Mouse (Mus musculus): ENCODE data around the gene Igfbp2. TPM values are rescaled to one million over a fixed set of nuclear protein-coding genes. Genes with fewer than 3 reads are reported as not detected.

Igfbp2 gene
- polyA plus RNA-seq, 1 experiment from 2014 or later = 148 TPM

DNA sequence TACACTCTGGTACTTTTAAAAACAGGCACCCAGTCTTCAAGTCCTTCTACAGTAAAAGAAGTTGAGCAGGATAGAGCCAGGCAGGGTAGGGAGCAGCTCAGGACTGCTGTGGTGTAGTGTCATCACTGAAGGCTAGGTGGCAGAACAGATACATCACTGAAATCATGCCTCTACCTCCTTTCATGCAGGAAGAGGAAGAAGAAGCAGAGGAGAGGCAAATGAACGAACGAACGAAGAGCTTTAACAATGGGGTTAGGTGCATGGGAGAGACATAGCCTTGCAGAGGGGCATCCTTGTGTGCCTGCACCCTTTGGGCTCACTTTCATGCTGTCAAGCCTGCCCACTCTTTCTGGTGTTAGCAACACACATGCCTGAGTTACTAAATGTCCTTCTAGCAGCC lies 53.6 kb downstream of the Igfbp2 start:
- no peak overlapping the region for H3K27ac ChIP-seq
- peak overlapping the region; percentile 44 for H3K4me2 ChIP-seq (replicated peaks)

DNA sequence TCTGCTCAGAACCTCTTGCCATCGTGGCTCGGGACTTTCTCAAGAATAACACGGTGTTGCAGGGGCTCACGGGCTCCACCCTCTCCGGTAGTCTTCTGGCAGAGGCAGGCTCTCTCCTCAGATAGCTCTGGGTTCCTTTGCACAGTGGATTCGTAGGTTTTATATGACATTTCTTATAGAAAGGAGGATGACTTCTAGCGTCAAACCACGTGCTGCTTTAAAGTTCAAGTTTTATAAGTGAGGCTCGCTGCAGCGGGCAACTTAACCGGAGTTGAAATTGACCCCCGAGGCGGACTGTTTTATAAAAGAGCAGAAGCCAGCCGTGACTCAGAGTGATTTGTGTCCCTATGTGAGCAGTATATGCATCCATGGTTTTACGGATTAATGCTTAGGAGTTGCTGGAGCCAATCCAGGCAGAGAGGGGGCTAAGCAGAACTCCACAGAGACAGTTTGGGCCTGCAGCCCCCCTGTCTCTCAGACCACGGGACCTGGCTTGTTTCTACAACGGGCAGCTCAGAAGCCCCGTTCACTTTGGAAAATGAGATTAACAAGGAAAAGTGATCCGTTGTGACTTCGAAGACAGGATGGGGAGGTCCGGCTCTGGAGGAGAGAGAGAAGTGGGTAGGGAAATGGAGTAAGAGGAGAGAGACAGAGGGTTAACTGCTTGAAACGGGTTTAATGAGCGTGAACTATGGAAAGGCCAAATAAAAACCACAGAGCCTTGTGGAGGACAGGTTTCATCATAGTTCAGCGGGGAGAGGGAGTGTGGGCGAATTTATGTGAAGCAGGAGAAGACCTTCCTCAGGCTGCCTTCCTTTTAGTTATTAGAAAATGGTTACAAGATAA lies 54.4 kb downstream of the Igfbp2 start:
- peak overlapping the region; percentile 5; the same call in 1 of the 2 replicates for H3K27ac ChIP-seq
- peaks cover 18% of the 10 kb centered on the region for H3K4me1 ChIP-seq (replicated peaks)
- 40% methylated on average over 25 of the region's 25 CpGs for WGBS
- no peaks in the 10 kb centered on the region for H3K9me3 ChIP-seq
- no peak overlapping the region for H3K9ac ChIP-seq
- no peaks in the 10 kb centered on the region for H3K27me3 ChIP-seq (replicated peaks)
- H3K4me3 ChIP-seq (replicated peaks) = no peak overlapping the region
- no peak for ATAC-seq
- H3K4me2 ChIP-seq (replicated peaks) = peak overlapping the region; percentile 44
- no peaks in the 10 kb centered on the region for H3K36me3 ChIP-seq

More for the DNA sequence above, 53.6 kb downstream of the Igfbp2 start:
- Histone ChIP-seq H3K27me3 (replicated peaks) (no peaks in the 10 kb centered on the region), H3K36me3 (no peaks in the 10 kb centered on the region), H3K9me3 (no peaks in the 10 kb centered on the region), H3K4me1 (replicated peaks) (peaks cover 21% of the 10 kb centered on the region), H3K4me3 (replicated peaks) (no peak overlapping the region), H3K9ac (no peak overlapping the region)
- 4% methylated on average over 3 of the region's 3 CpGs for WGBS
- ATAC-seq = peak; percentile 62

DNA sequence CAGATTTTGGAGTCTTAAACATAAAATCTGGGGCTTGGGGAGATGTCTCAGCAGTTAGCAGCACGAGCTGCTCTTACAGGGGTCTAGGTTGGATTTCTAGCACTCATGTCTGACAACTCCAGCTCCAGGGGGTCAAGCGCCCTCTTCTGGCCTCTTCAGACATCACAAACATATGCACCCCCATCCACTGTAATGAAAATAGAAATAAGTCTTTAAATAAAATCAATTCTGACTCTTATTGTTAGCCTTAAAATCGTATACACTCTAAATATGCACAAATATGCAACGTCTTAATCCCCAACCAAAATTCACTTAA lies 55.0 kb downstream of the Igfbp2 start:
- Histone ChIP-seq H3K36me3 (no peaks in the 10 kb centered on the region), H3K4me3 (replicated peaks) (no peak overlapping the region), H3K4me1 (replicated peaks) (peaks cover 14% of the 10 kb centered on the region), H3K9me3 (no peaks in the 10 kb centered on the region), H3K27ac (0 out of 2 replicates have a peak overlapping the region, but pooled peaks have one; percentile 5), H3K4me2 (replicated peaks) (no peak overlapping the region), H3K9ac (no peak overlapping the region), H3K27me3 (replicated peaks) (no peaks in the 10 kb centered on the region)
- ATAC-seq = no peak
- 60% methylated on average over 4 of the region's 4 CpGs for WGBS

DNA sequence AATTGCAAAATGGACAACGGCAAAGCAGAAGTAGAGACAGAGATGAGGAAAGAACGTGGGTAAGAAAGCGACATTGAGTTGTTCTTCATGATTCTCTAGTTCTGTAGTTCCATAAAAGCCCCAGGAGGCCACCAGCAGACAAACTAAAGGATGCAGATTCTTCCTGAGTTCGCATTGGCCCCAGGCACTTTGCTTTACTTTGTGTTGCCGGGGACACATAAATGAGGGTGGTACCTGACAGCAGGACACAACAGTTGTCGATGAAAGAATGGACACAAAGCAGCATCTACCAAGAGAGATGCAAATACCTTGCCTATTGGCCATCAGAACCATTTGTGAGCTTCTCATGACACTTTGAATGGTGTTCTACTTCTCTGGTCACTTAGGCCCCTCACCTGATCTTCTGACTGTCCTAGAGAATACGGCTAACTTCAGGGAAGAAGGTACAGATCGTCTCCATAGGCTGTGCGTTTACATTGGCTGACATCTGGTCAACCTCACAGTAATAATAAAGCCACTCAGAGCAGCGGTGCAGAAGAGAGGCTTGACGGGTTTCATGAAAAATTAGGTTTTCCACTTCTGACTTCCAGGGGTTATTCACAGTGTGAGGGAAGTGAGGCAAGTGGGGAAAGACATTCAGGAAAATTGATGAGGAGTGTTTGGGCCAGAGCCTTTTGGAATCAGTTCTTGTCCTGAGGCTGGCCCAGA lies 61.0 kb downstream of the Igfbp2 start:
- 0 out of 2 replicates have a peak overlapping the region, but pooled peaks have one; percentile 24 for H3K27ac ChIP-seq
- peaks cover 6% of the 10 kb centered on the region; the same call in 1 of the 2 replicates for H3K4me1 ChIP-seq (replicated peaks)
- no peaks in the 10 kb centered on the region for H3K27me3 ChIP-seq (replicated peaks)
- 64% methylated on average over 11 of the region's 11 CpGs for WGBS
- H3K9me3 ChIP-seq = no peaks in the 10 kb centered on the region
- H3K4me2 ChIP-seq (replicated peaks) = no peak overlapping the region
- no peak overlapping the region for H3K9ac ChIP-seq
- ATAC-seq = peak; percentile 55
- H3K36me3 ChIP-seq = no peaks in the 10 kb centered on the region
- H3K4me3 ChIP-seq (replicated peaks) = no peak overlapping the region

DNA sequence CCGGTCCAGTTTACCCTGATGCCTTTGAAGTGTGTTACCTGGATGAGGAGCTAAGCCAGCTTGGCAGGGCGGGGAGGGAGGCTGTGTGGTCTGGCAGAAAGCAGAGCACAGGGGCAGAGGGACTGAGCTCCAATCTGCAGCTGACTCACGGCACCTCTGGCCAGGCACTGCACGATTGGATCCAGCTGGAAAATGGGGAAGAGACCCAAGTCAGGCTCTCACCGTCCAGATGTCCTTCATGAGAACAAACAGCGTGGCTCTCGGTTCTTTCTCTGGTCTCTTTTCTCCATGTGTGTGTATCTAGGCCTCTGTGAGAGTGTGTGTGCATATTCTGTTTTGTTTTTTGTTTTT lies 61.5 kb downstream of the Igfbp2 start:
- H3K36me3 ChIP-seq = no peaks in the 10 kb centered on the region
- no peak overlapping the region for H3K9ac ChIP-seq
- H3K4me3 ChIP-seq (replicated peaks) = no peak overlapping the region
- H3K27me3 ChIP-seq (replicated peaks) = no peaks in the 10 kb centered on the region
- peaks cover 6% of the 10 kb centered on the region; the same call in 1 of the 2 replicates for H3K4me1 ChIP-seq (replicated peaks)
- H3K4me2 ChIP-seq (replicated peaks) = no peak overlapping the region
- 0 out of 2 replicates have a peak overlapping the region, but pooled peaks have one; percentile 24 for H3K27ac ChIP-seq
- H3K9me3 ChIP-seq = no peaks in the 10 kb centered on the region
- peak; percentile 62 for ATAC-seq
- 57% methylated on average over 7 of the region's 7 CpGs for WGBS

DNA sequence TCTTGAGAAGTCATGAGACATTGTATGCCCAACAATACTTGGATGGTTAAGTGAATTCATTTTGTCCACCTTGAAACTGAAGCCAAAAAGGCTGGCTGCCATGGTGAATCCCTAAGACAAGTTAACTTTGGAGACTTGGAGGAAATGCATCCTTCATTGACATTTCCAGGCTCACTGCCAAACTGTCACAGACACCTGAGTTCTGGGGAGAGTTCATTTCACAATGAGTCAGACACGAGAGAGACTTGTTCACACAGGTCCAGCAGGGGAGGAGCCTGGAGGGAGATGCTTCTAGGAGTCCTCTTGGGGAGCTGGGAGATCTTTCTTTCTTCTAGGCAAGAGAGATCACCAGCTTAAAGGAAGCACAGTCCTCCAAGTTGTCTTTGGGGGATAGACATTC lies 63.6 kb downstream of the Igfbp2 start:
- Histone ChIP-seq H3K9ac (no peak overlapping the region), H3K4me1 (replicated peaks) (peaks cover 6% of the 10 kb centered on the region; the same call in 1 of the 2 replicates), H3K36me3 (no peaks in the 10 kb centered on the region), H3K9me3 (no peaks in the 10 kb centered on the region), H3K27ac (no peak overlapping the region), H3K27me3 (replicated peaks) (no peaks in the 10 kb centered on the region), H3K4me2 (replicated peaks) (no peak overlapping the region), H3K4me3 (replicated peaks) (no peak overlapping the region)
- WGBS = 31% methylated on average over 1 of the region's 1 CpGs
- ATAC-seq = no peak

DNA sequence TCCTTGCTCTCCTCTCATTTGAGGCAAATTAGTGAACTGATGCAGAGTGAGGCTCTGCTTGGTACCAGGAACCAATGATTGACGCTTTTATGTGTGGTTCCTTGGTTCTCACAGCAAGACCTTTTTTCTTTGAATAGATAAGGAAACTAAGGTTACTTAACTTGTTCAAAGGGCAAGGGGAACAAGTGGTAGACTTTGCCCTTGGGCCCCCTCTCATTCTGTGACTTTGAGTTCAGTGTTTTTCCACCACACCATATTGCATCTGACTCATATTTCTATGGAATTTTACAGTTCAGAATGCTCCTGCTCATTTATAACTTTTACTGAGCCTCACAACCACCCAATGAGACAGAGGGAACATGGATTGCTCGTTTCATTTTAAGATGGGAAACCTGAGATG lies 71.5 kb downstream of the Igfbp2 start:
- WGBS = 75% methylated on average over 2 of the region's 2 CpGs
- Histone ChIP-seq H3K27me3 (replicated peaks) (no peaks in the 10 kb centered on the region), H3K4me2 (replicated peaks) (no peak overlapping the region), H3K4me1 (replicated peaks) (no peaks in the 10 kb centered on the region), H3K36me3 (no peaks in the 10 kb centered on the region), H3K27ac (no peak overlapping the region), H3K4me3 (replicated peaks) (no peak overlapping the region), H3K9me3 (no peaks in the 10 kb centered on the region), H3K9ac (no peak overlapping the region)
- ATAC-seq = peak; percentile 88

Other genes starting within 250 kb of the Igfbp2 start
- gene Smarcal1, start 241.3 kb upstream of the Igfbp2 start, polyA plus RNA-seq (2015; fragmentation: Nextera tagmentation; extraction: Ambion mirVana) = 16.5 TPM in 2 replicates
- not detected in 2 replicates for gene Ankar, start 123.9 kb upstream of the Igfbp2 start, polyA plus RNA-seq (2015; fragmentation: Nextera tagmentation; extraction: Ambion mirVana)
- 1,771 and 1,885 TPM in 2 replicates for gene Rpl37a, start 113.2 kb upstream of the Igfbp2 start, polyA plus RNA-seq (2015; fragmentation: Nextera tagmentation; extraction: Ambion mirVana)
- gene Igfbp5, start 50.4 kb downstream of the Igfbp2 start, polyA plus RNA-seq (2015; fragmentation: Nextera tagmentation; extraction: Ambion mirVana) = 46.2 and 50.7 TPM in 2 replicates
- not detected in 2 replicates for gene Tnp1, start 191.4 kb downstream of the Igfbp2 start, polyA plus RNA-seq (2015; fragmentation: Nextera tagmentation; extraction: Ambion mirVana)